Comparison of ENCODE assay signal across 20 mouse cellular contexts in genomic region chr9:59965046-59965445, GRCm38 (mm10). TPM values are rescaled to one million over a fixed set of nuclear protein-coding genes. Genes with fewer than 3 reads are reported as not detected.
"Had no signal": no experiment of that assay in that cellular context is flagged by ENCODE, and none has a peak within 500 bp of the region (broad histone marks: within the 10 kb centered on the region; RNA-seq: fewer than 3 reads in every experiment).

No protein-coding gene starts in this region.

- ATAC-seq: midbrain, embryonic 16.5 days had no signal

- H3K36me3 ChIP-seq: midbrain, embryonic 10.5 days; midbrain, embryonic 12.5 days; neural tube, embryonic 13.5 days; neural tube, embryonic 15.5 days; stomach, embryonic 15.5 days had no signal

- H3K4me2 ChIP-seq: lung, embryonic 14.5 days; midbrain, embryonic 12.5 days; neural tube, embryonic 13.5 days; neural tube, embryonic 15.5 days; stomach, embryonic 15.5 days had no signal

- H3K9ac ChIP-seq: lung, embryonic 14.5 days; midbrain, embryonic 12.5 days; neural tube, embryonic 13.5 days; neural tube, embryonic 15.5 days; stomach, embryonic 15.5 days had no signal

- H3K27me3 ChIP-seq: midbrain, embryonic 12.5 days; neural tube, embryonic 13.5 days; neural tube, embryonic 15.5 days; stomach, embryonic 15.5 days had no signal

- DNase-seq: midbrain, embryonic 14.5 days; retina, postnatal 1 day; thymus, adult 2 months; thymus, postnatal 25 days; thymus, postnatal 4 days had no signal

- H3K4me1 ChIP-seq: stomach, embryonic 15.5 days had no signal

- H3K4me3 ChIP-seq: midbrain, embryonic 10.5 days; midbrain, embryonic 12.5 days; myocyte; neural tube, embryonic 13.5 days; neural tube, embryonic 15.5 days; stomach, embryonic 15.5 days had no signal

- H3K27ac ChIP-seq: midbrain, embryonic 10.5 days; midbrain, embryonic 12.5 days; neural tube, embryonic 13.5 days; neural tube, embryonic 15.5 days; stomach, embryonic 15.5 days; stomach, postnatal 0 days had no signal

- H3K9me3 ChIP-seq: midbrain, embryonic 10.5 days; midbrain, embryonic 12.5 days; neural tube, embryonic 13.5 days; neural tube, embryonic 15.5 days; stomach, embryonic 15.5 days had no signal

RNA-seq across cellular contexts. Expression of gene Nr2e3, which starts 4.6 kb away (rescaled TPM):
- total RNA-seq: megakaryocyte, adult 5-6 weeks; megakaryocyte-erythroid progenitor cell, adult 5-6 weeks had no signal
- polyA plus RNA-seq: lung, embryonic 14.5 days; lung, embryonic 16.5 days; midbrain, embryonic 10.5 days; midbrain, embryonic 12.5 days; midbrain, embryonic 14.5 days; midbrain, embryonic 16.5 days; myocyte; neural tube, embryonic 11.5 days; neural tube, embryonic 15.5 days; spleen, adult 2 months; stomach, postnatal 0 days; testis, adult 2 months; thymus, adult 2 months had no signal
